Mouse (Mus musculus) midbrain, embryonic 15.5 days (tissue): ENCODE measurements around the gene Strada. TPM values are rescaled to one million over a fixed set of nuclear protein-coding genes. Genes with fewer than 3 reads are reported as not detected.

Experiments used
- ATAC-seq: fragments of 200-750 bp; cut with Nextera tagmentation; replicated peaks from 2 replicates; pipeline ENCODE4 v1.8.0; 2017; ENCODE audit warnings: moderate TSS enrichment
- H3K27ac ChIP-seq: fragments of 300-500 bp; sonication (generic); 2 replicates; pipeline ENCODE4 v1.5.1; 2015; ENCODE audit warnings: mild to moderate bottlenecking, inconsistent platforms
- H3K27me3 ChIP-seq: fragments of 300-500 bp; sonication (generic); replicated peaks from 2 replicates; pipeline ENCODE4 v1.6.1; 2015; ENCODE audit warnings: inconsistent platforms
- H3K36me3 ChIP-seq: fragments of 300-500 bp; sonication (generic); replicated peaks from 2 replicates; pipeline ENCODE4 v1.6.1; 2015; ENCODE audit warnings: inconsistent platforms
- H3K4me1 ChIP-seq: fragments of 300-500 bp; sonication (generic); 2 replicates; pipeline ENCODE4 v1.6.1; 2015; ENCODE audit warnings: inconsistent platforms
- H3K4me2 ChIP-seq: fragments of 300-500 bp; sonication (generic); 2 replicates; pipeline ENCODE4 v1.6.1; 2015; ENCODE audit warnings: inconsistent platforms, mild to moderate bottlenecking, moderate library complexity
- H3K4me3 ChIP-seq: fragments of 300-500 bp; sonication (generic); 2 replicates; pipeline ENCODE4 v1.5.1; 2015; ENCODE audit warnings: mild to moderate bottlenecking, inconsistent platforms
- H3K9ac ChIP-seq: fragments of 300-500 bp; sonication (generic); 2 replicates; pipeline ENCODE4 v1.6.1; 2015; ENCODE audit warnings: mild to moderate bottlenecking, inconsistent platforms
- H3K9me3 ChIP-seq: fragments of 300-500 bp; sonication (generic); 2 replicates; pipeline ENCODE4 v1.6.1; 2016; ENCODE audit warnings: inconsistent platforms
- WGBS: fragments of 180-500 bp; shearing (Covaris S2); methylation state at CpG from one replicate; pipeline ENCODE4 v1.1.7; 2015; ENCODE audit warnings: mixed read lengths; 5-methylcytosine and 5-hydroxymethylcytosine counted together
- polyA plus RNA-seq: library from polyadenylated mRNA; unstranded; fragments of >200 nt; fragmentation: Nextera tagmentation; extraction: Ambion mirVana; gene quantifications from 2 replicates; pipeline ENCODE4 v1.2.1, GENCODE M21; 2015

Strada gene
- polyA plus RNA-seq, 1 experiment from 2014 or later, result 28.1 TPM

DNA sequence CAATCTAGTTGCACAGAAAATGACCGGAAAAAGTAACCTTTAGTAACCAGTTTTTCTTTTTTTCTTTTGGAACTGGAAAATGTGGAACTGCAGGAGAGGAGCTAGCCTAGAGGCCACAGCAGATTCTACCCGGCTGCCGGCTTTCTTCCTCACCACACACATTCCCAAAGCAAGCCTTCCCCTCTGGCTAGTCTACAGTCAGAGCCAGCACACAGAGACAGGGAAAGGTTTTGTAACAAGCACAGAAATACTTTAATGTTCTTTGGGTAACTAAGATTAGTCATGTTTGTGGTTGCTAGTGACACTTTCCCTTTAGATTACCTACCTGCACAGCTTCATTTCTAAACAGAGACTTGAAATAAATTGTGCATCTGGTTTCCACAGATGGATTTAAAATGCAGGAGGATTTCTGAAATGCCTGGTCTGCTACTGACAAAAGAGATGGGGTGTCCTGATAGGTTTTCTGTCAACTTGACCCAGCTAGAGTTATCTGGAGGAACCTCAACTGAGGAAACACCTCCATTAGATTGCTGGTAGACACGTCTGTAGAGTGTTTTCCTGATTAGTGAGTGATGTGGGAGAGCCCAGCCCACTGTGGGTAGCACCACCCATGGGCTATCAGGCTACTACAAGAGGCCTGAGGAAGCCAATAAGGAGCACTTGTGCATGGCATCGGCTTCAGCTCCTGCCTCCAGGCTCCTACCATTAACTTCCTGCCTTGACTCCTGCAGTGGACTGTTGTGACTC is 23.8 kb downstream of the Strada start:
- H3K27ac ChIP-seq, result no peak overlapping the region

DNA sequence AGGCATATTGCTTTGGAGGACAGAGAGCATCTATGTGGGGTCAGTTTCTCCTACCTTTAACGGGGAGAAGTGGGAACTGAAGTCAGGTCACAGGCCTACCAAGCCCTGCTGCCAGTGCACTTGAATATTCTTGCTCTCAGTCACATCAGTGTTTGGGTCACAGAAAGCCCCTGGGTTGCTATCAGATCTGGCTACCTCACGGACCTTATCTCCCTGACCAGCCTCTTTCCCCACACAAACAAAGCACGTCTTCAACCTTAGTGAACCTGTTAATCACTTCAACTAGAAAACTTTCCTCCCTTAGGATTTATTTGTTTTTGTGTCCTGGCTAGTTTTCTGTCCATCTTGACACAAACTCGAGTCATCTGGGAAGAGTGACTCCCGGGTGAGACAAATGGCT is 25.6 kb downstream of the Strada start:
- 91% methylated on average over 5 of the region's 5 CpGs for WGBS
- H3K9ac ChIP-seq, result no peak overlapping the region
- no peak overlapping the region for H3K4me2 ChIP-seq
- H3K27ac ChIP-seq, result no peak overlapping the region
- no peaks in the 10 kb centered on the region for H3K4me1 ChIP-seq
- no peak for ATAC-seq
- no peak overlapping the region for H3K4me3 ChIP-seq
- H3K27me3 ChIP-seq, result no peaks in the 10 kb centered on the region
- no peaks in the 10 kb centered on the region for H3K9me3 ChIP-seq
- H3K36me3 ChIP-seq, result no peaks in the 10 kb centered on the region

More for the DNA sequence above, 23.8 kb downstream of the Strada start:
- no peaks in the 10 kb centered on the region for H3K4me1 ChIP-seq
- no peaks in the 10 kb centered on the region for H3K9me3 ChIP-seq
- H3K36me3 ChIP-seq, result no peaks in the 10 kb centered on the region
- WGBS, result 86% methylated on average over 5 of the region's 5 CpGs
- no peak overlapping the region for H3K4me3 ChIP-seq
- ATAC-seq, result no peak
- H3K27me3 ChIP-seq, result no peaks in the 10 kb centered on the region
- H3K9ac ChIP-seq, result no peak overlapping the region
- H3K4me2 ChIP-seq, result no peak overlapping the region

DNA sequence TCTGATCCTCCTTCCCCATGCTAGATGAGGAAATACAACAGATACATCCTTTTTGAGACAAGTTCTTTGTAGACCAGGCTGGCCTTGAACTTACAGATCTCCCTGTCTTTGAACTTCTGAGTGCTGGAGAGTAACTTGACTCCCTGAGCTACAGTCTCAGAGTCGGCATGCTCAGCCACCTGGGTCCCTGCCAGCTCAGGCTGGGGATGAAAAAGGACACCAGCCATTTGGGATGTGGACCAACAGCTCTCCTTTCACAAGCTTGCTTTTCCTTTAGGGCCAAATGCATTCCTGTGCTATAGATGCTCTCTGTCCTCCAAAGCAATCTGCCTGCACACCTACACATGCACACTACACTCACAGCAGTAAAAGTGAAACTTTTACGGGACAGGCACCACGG is 26.9 kb downstream of the Strada start:
- WGBS, result 74% methylated on average over 3 of the region's 3 CpGs

DNA sequence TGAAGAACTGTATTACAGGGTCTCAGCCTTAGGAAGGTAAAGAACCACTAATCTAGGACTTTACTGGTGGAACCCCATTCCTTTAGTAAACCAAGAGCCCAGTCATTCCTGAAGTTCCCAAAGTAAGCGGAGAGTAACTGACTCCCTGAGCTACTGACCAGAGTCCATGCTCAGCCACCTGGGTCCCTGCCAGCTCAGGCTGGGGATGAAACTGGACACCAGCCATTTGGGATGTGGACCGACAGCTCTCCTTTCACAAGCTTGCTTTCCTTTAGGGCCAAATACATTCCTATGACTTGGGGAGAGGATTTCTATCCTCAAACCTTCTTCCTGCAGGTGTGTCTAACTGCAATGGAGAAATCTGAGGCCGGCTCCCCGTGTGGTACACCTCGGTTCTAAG is 27.6 kb downstream of the Strada start:
- no peak overlapping the region for H3K4me3 ChIP-seq
- ATAC-seq, result no peak
- WGBS, result 90% methylated on average over 5 of the region's 5 CpGs
- H3K9me3 ChIP-seq, result no peaks in the 10 kb centered on the region
- H3K27ac ChIP-seq, result no peak overlapping the region
- no peaks in the 10 kb centered on the region for H3K36me3 ChIP-seq
- no peak overlapping the region for H3K4me2 ChIP-seq
- H3K4me1 ChIP-seq, result no peaks in the 10 kb centered on the region
- no peaks in the 10 kb centered on the region for H3K27me3 ChIP-seq
- H3K9ac ChIP-seq, result no peak overlapping the region

More for the DNA sequence above, 26.9 kb downstream of the Strada start:
- Histone ChIP-seq H3K4me1 (no peaks in the 10 kb centered on the region), H3K27me3 (no peaks in the 10 kb centered on the region), H3K4me3 (no peak overlapping the region), H3K9me3 (no peaks in the 10 kb centered on the region), H3K4me2 (no peak overlapping the region), H3K9ac (no peak overlapping the region), H3K36me3 (no peaks in the 10 kb centered on the region), H3K27ac (no peak overlapping the region)
- ATAC-seq, result no peak

DNA sequence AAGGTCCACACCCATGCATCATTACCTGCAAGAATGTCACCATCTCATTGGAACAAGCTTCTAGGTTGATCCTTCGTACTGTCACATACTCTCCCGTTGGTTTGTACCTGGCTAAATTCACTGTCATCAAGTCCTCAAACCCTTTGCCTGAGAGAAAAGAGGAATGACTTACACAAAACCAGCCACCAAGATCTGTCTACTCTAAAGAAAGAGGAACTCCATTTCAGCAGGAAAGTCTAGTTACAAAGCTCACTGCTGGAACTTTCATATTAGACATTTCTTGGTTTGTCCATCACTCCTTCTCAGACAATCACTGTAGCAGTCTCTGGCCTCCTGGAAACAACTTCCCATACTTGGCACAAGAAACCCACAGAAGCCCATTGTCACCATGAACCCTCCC is 28.7 kb downstream of the Strada start:
- 93% methylated on average over 2 of the region's 2 CpGs for WGBS
- ATAC-seq, result no peak

DNA sequence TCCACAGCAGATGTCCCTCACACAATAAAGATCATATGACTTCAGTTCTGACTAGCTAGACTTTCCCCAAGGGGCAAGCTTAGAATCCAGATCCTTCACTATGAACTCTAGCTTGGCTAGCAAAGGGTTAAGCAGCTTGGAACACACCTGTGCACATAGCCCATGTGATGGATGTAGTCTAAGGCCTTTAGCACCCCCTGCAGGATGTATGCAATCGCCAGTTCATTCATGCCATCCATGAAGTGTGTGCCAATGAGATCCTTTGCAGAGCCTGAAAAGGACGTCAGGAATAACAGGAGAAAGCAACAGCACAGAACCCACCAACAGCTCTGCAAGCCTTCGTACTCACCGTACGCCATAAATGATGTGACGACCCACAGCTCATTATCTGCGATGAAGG is 31.2 kb downstream of the Strada start:
- H3K9me3 ChIP-seq, result no peaks in the 10 kb centered on the region
- no peak for ATAC-seq
- peaks cover 14% of the 10 kb centered on the region; the same call in 1 of the 2 replicates for H3K36me3 ChIP-seq
- WGBS, result 75% methylated on average over 7 of the region's 7 CpGs
- H3K9ac ChIP-seq, result no peak overlapping the region
- no peak overlapping the region for H3K4me3 ChIP-seq
- no peaks in the 10 kb centered on the region for H3K27me3 ChIP-seq
- H3K27ac ChIP-seq, result no peak overlapping the region
- H3K4me2 ChIP-seq, result no peak overlapping the region
- no peaks in the 10 kb centered on the region for H3K4me1 ChIP-seq

More for the DNA sequence above, 28.7 kb downstream of the Strada start:
- Histone ChIP-seq H3K27me3 (no peaks in the 10 kb centered on the region), H3K36me3 (0 out of 2 replicates have a peak, but pooled peaks cover 1% of the 10 kb centered on the region), H3K4me1 (no peaks in the 10 kb centered on the region), H3K9me3 (no peaks in the 10 kb centered on the region), H3K27ac (no peak overlapping the region), H3K4me3 (no peak overlapping the region), H3K9ac (no peak overlapping the region), H3K4me2 (no peak overlapping the region)

DNA sequence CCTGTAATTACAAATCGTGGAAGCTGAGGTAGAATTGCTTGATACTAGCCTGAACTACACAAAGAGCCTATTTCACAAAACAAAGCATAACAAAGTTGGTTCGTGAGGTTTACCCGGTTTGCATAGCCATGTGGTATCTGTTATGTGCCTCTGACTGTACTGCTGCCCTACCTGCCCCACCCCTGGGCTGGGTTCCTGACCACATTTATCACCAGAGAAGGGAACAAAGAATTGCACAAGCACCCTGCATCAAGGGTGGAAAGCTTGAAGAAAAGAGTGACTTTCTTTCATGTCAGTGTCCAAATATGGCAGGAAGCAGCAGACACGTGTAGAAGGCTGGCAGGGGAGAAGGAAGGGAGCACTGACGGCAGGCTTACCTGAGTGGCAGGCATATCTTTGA is 34.5 kb downstream of the Strada start:
- H3K9me3 ChIP-seq, result no peaks in the 10 kb centered on the region
- no peaks in the 10 kb centered on the region for H3K27me3 ChIP-seq
- ATAC-seq, result no peak
- no peak overlapping the region for H3K4me2 ChIP-seq
- H3K4me1 ChIP-seq, result no peaks in the 10 kb centered on the region
- no peak overlapping the region for H3K9ac ChIP-seq
- H3K27ac ChIP-seq, result no peak overlapping the region
- peaks cover 21% of the 10 kb centered on the region; the same call in 1 of the 2 replicates for H3K36me3 ChIP-seq
- no peak overlapping the region for H3K4me3 ChIP-seq
- WGBS, result 92% methylated on average over 5 of the region's 5 CpGs

DNA sequence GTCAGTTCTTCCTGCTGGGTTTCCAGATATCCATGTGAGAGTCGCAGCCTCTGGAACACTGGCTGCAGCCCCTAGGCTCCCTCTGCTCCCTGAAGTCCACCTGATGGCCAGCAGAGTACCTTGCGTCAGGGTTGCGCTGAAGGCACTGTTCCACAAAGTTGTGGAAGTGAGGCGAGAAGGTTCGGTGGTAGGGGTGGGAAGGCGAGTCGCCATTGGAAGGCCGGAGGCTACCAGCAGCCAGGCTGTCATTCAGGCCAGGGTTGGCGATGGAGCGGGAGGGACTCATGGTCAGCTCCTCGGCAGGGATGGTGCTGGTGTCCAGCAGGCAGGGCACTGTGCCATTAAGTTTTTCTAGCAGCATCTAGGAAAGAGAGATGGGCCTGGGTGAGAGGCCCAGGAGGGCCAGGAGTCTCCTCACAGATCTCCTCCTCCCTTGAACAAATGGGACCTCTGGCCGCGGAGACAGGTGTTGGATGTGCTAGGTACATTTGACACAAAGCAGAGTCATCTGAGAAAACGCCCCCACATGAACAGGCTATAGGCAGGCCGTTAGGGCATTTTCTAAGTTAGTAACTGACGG is 37.3 kb downstream of the Strada start:
- Histone ChIP-seq H3K4me3 (no peak overlapping the region), H3K36me3 (peaks cover 21% of the 10 kb centered on the region; the same call in 1 of the 2 replicates), H3K9ac (no peak overlapping the region), H3K9me3 (no peaks in the 10 kb centered on the region), H3K27me3 (no peaks in the 10 kb centered on the region), H3K4me1 (peaks cover 14% of the 10 kb centered on the region), H3K27ac (no peak overlapping the region), H3K4me2 (no peak overlapping the region)
- ATAC-seq, result no peak
- WGBS, result 90% methylated on average over 16 of the region's 16 CpGs

DNA sequence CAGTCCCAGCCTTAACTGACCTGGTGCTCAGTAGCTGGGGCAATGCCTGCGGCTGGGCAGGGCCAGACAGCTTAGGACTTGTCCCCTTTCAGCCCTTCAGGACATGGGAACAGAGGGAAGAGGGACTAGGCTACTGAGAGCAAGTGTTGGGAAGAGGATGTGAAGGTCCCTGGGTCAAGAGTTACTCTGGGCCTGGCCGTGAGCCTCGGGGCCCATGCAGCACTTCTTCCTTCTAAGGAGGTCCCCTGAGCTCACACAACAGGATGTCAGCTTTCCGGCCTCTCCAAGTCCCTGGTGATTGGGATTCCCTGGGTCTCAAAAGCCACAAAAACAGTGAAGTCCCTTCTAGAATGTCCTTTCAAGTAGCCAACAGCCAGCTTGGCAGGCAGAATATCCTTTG is 38.4 kb downstream of the Strada start:
- H3K9me3 ChIP-seq, result no peaks in the 10 kb centered on the region
- no peaks in the 10 kb centered on the region for H3K27me3 ChIP-seq
- peaks cover 21% of the 10 kb centered on the region; the same call in 1 of the 2 replicates for H3K36me3 ChIP-seq
- no peak for ATAC-seq
- H3K4me1 ChIP-seq, result peaks cover 26% of the 10 kb centered on the region
- H3K9ac ChIP-seq, result no peak overlapping the region
- H3K4me2 ChIP-seq, result no peak overlapping the region
- H3K4me3 ChIP-seq, result no peak overlapping the region
- WGBS, result 86% methylated on average over 4 of the region's 4 CpGs
- no peak overlapping the region for H3K27ac ChIP-seq

DNA sequence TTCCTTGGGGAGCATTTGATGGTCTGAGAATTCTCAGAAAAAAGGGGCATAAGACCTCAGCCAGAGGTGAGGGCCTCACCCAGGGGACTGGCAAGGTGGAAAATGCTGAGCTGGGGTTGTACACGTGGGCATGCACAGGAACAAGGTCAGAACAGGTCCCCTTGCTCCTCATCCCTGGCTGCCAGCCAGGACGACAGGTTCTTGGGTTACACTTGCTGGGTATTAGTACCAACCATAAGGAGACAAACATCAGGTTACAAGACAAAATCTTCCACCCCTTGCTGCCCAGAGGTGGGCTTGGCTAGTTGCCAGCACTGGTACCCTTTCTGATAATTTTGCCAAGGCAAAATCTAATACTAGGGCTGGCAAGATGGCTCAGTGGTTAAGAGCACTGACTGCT is 39.7 kb downstream of the Strada start:
- 92% methylated on average over 2 of the region's 2 CpGs for WGBS
- Histone ChIP-seq H3K27me3 (no peaks in the 10 kb centered on the region), H3K9me3 (no peaks in the 10 kb centered on the region), H3K4me1 (peaks cover 34% of the 10 kb centered on the region), H3K27ac (no peak overlapping the region), H3K36me3 (peaks cover 14% of the 10 kb centered on the region; the same call in 1 of the 2 replicates), H3K4me3 (no peak overlapping the region), H3K4me2 (no peak overlapping the region), H3K9ac (no peak overlapping the region)
- no peak for ATAC-seq

DNA sequence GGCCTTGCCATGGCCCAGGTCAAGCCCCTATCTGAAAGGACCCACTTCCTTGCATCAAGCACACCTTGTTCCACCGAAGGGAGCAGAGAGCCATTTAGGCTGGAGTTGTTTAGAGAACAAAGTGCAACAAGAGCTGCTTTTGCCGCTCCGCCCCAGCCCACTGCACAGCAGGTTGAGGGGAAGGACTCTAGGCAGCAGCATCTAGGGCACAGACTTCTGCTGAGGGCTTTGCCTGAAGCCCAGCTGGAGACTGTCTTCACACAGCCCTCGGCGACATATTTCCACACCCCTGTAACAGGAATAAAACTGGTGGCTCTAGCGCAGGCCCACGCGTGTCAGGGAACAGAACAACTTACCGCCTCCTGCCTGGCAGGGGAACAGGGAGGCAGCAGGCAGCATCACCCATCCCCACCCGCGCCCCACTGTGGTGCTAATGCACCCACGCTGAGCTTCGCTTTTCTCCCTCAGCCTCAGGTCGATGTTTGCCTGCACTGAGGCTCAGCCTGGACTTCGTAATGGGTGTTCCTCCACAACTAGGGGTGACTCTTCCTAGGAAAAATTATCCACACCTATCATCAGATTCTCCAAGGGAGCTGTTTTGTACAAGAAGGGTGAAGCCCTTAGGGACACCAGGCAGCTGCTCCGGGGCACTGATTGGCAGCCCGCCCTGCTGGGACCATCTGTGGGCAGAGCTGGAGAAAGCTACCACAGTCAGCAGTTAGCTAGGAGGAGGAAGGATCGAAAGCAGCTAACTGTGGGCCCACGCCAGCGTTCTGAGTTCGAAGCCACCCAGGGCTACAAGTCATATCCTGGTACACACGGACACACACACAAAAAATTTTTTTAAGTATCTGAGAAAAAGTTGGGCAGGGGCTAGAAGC is 40.9 kb downstream of the Strada start, which contains the start of the genes Gm10840 and Limd2:
TSS of gene Gm10840 (plus strand) at position 10 of the 881 bp plus-strand sequence.
TSS of gene Limd2 (minus strand) at position 20 of the 881 bp plus-strand sequence.
- 21% methylated on average over 22 of the region's 22 CpGs for WGBS
- H3K27ac ChIP-seq, result peak within 1 kb of the TSS; percentile 99
- H3K9ac ChIP-seq, result peak within 1 kb of the TSS; percentile 95
- H3K4me1 ChIP-seq, result peaks cover 37% of the 10 kb centered on the region
- H3K27me3 ChIP-seq, result no peaks in the 10 kb centered on the region
- H3K4me3 ChIP-seq, result peak within 1 kb of the TSS; percentile 86
- H3K36me3 ChIP-seq, result peaks cover 11% of the 10 kb centered on the region; the same call in 1 of the 2 replicates
- peak; percentile 28 for ATAC-seq
- peak within 1 kb of the TSS; percentile 72 for H3K4me2 ChIP-seq
- no peaks in the 10 kb centered on the region for H3K9me3 ChIP-seq
